Mouse (Mus musculus) spleen, adult 2 months (tissue): ENCODE measurements around the gene Rgl2.
A peak's percentile ranks its signal among the peaks of the same experiment; 100 is the strongest.

Source experiments
- CTCF ChIP-seq: fragments of 200-500 bp; IDR thresholded peaks from 2 replicates; pipeline ENCODE4 v1.5.1; 2011; ENCODE audit warnings: mild to moderate bottlenecking, inconsistent platforms; ENCODE audit not compliant: insufficient read depth, insufficient read length, insufficient replicate concordance; ENCODE audit errors: extremely low read depth
- POLR2A ChIP-seq: fragments of 200-500 bp; IDR thresholded peaks from 2 replicates; pipeline ENCODE4 v1.6.1; 2011; ENCODE audit warnings: low read depth, low read length, inconsistent platforms

- no peak for TF ChIP-seq CTCF
- TF ChIP-seq POLR2A: 0 out of 2 replicates have a peak, but pooled peaks have one; percentile 1
These were observed 13.6 kb upstream of the Rgl2 start, which contains the start of the genes Tapbp and Zbtb22 for GRCm38 (mm10) chr17:33915671-33916250.
